In genomic region chr7:4792278-4793212, GRCm38 (mm10) we compare ENCODE assay signal across 8 mouse cellular contexts. TPM values are rescaled to one million over a fixed set of nuclear protein-coding genes. Genes with fewer than 3 reads are reported as not detected.
DNase-seq lines count a peak whose midpoint lies in the region; ATAC-seq and TF ChIP-seq lines count a peak whose summit lies in the region.

Gene Rpl28, plus strand, starts transcription at chr7:4792874.

- H3K27ac ChIP-seq in bone marrow macrophage, adult 2 months (ENCODE audit: insufficient read depth, low read depth, low read length), result peak within 1 kb of the TSS; percentile 88
- peak within 1 kb of the TSS; percentile 98 for H3K27ac ChIP-seq in embryonic fibroblast, embryonic 13.5 days (ENCODE audit: insufficient read depth, low read length)
- H3K27ac ChIP-seq in heart, embryonic 10.5 days, result peak within 1 kb of the TSS; percentile 98
- peak within 1 kb of the TSS; percentile 96 for H3K27ac ChIP-seq in kidney, embryonic 15.5 days

- 0 out of 2 replicates have a peak, but pooled peaks have one; percentile 14 for TF ChIP-seq POLR2A in bone marrow macrophage, adult 2 months (IDR thresholded peaks at IDR 0.05; ENCODE audit: borderline replicate concordance, low read depth, low read length)
- TF ChIP-seq POLR2A in embryonic fibroblast, embryonic 13.5 days (IDR thresholded peaks at IDR 0.05; ENCODE audit: low read depth, low read length), result peak; percentile 88

- peak within 1 kb of the TSS; percentile 79 for H3K9ac ChIP-seq in kidney, embryonic 15.5 days

- H3K4me2 ChIP-seq in kidney, embryonic 15.5 days, result peak within 1 kb of the TSS; percentile 78

- peak; percentile 88 for ATAC-seq in kidney, embryonic 15.5 days (replicated peaks; ENCODE audit: low FRiP score)
- peak; percentile 94 for ATAC-seq in monocyte, adult 5-6 weeks (replicated peaks; ENCODE audit: insufficient number of reproducible peaks, low FRiP score, low TSS enrichment, poor library complexity, severe bottlenecking)

- H3K9me3 ChIP-seq in heart, embryonic 10.5 days, result no peaks in the 10 kb centered on the region
- H3K9me3 ChIP-seq in kidney, embryonic 15.5 days (replicated peaks), result no peaks in the 10 kb centered on the region

- DNase-seq in A20 (ENCODE audit: low read depth, low spot score), result peak; percentile 97
- peak; percentile 99 for DNase-seq in heart, embryonic 10.5 days (ENCODE audit: low spot score)
- DNase-seq in liver, result peak; percentile 96
- DNase-seq in spleen, postnatal 4 days (ENCODE audit: low spot score in 2 of 2), result peak; percentile 94 to 95

- no peak for TF ChIP-seq CTCF in bone marrow macrophage, adult 2 months (IDR thresholded peaks at IDR 0.05; ENCODE audit: low read depth, low read length)
- no peak for TF ChIP-seq CTCF in embryonic fibroblast, embryonic 13.5 days (IDR thresholded peaks at IDR 0.05; ENCODE audit: borderline replicate concordance, insufficient read depth, low read length)

- peaks cover 11% of the 10 kb centered on the region; the same call in 1 of the 2 replicates for H3K27me3 ChIP-seq in heart, embryonic 10.5 days (ENCODE audit: insufficient read depth, poor library complexity, severe bottlenecking)
- 0 out of 2 replicates have a peak, but pooled peaks cover 4% of the 10 kb centered on the region for H3K27me3 ChIP-seq in kidney, embryonic 15.5 days

- peaks cover 40% of the 10 kb centered on the region for H3K36me3 ChIP-seq in heart, embryonic 10.5 days
- H3K36me3 ChIP-seq in kidney, embryonic 15.5 days, result peaks cover 40% of the 10 kb centered on the region

- peak within 1 kb of the TSS; percentile 96 for H3K4me3 ChIP-seq in bone marrow macrophage, adult 2 months (ENCODE audit: insufficient read depth, low read length)
- H3K4me3 ChIP-seq in embryonic fibroblast, embryonic 13.5 days (ENCODE audit: insufficient read depth, low read length), result peak within 1 kb of the TSS; percentile 68
- H3K4me3 ChIP-seq in heart, embryonic 10.5 days, result peak within 1 kb of the TSS; percentile 91
- H3K4me3 ChIP-seq in kidney, embryonic 15.5 days (replicated peaks), result peak within 1 kb of the TSS; percentile 62

- peaks cover 7% of the 10 kb centered on the region for H3K4me1 ChIP-seq in bone marrow macrophage, adult 2 months (ENCODE audit: control insufficient read depth, insufficient read depth, low read length)
- peaks cover 3% of the 10 kb centered on the region; the same call in 1 of the 2 replicates for H3K4me1 ChIP-seq in embryonic fibroblast, embryonic 13.5 days (ENCODE audit: control insufficient read depth, insufficient read depth, low read length)
- H3K4me1 ChIP-seq in heart, embryonic 10.5 days, result peaks cover 15% of the 10 kb centered on the region
- peaks cover 28% of the 10 kb centered on the region for H3K4me1 ChIP-seq in kidney, embryonic 15.5 days

- WGBS in heart, embryonic 10.5 days, result 2% methylated on average over 54 of the region's 54 CpGs
- WGBS in kidney, embryonic 15.5 days, result under 1% methylated on average over 54 of the region's 54 CpGs

RNA-seq across cellular contexts. Expression of gene Rpl28, which starts in this region (rescaled TPM):
- 636 and 681 TPM in 2 replicates for polyA plus RNA-seq in bone marrow macrophage, adult 2 months (2012; ENCODE audit: insufficient read depth, insufficient read length, missing spikeins)
- polyA plus RNA-seq in embryonic fibroblast, embryonic 13.5 days (2011; ENCODE audit: insufficient read length, low read depth, missing spikeins), result 404 and 438 TPM in 2 replicates
- 314 and 329 TPM in 2 replicates for polyA plus RNA-seq in heart, embryonic 10.5 days (2016; fragmentation: Nextera tagmentation; extraction: Ambion mirVana)
- polyA plus RNA-seq in kidney, embryonic 15.5 days (2015; fragmentation: Nextera tagmentation; extraction: Ambion mirVana), result 391 and 408 TPM in 2 replicates
- 260 to 549 TPM (median 279 TPM) in 3 replicates for total RNA-seq in monocyte, adult 5-6 weeks (2017)

Comparison
In these comparisons a context has a peak if more than half of its experiments do, and no peak if none do; other contexts are left out.
1. Peak in every context shown above with its lines: DNase-seq, ATAC-seq, H3K4me3 ChIP-seq and H3K27ac ChIP-seq.